Mouse (Mus musculus): ENCODE data around the gene Tec.

- TF ChIP-seq CHD2 (IDR thresholded peaks at IDR 0.05; ENCODE audit: low read length) (no peak), CTCF (conservative IDR thresholded peaks at IDR 0.05 in 1 of 2, IDR thresholded peaks at IDR 0.05 in 1 of 2; ENCODE audit: low read depth in 2 of 2, low read length in 2 of 2) (no peak), POLR2A (IDR thresholded peaks at IDR 0.05; ENCODE audit: low read depth, low read length) (no peak), USF1 (IDR thresholded peaks at IDR 0.05; ENCODE audit: low read depth, low read length) (no peak), E2F4 (IDR thresholded peaks at IDR 0.05; ENCODE audit: insufficient replicate concordance, low read depth, low read length) (no peak), POLR2AphosphoS2 (IDR thresholded peaks at IDR 0.05; ENCODE audit: low read depth, low read length) (no peak), MAZ (IDR thresholded peaks at IDR 0.05; ENCODE audit: low read depth, low read length) (no peak), EP300 (IDR thresholded peaks at IDR 0.05; ENCODE audit: low read length) (no peak), IRF4 (IDR thresholded peaks at IDR 0.05; ENCODE audit: low read depth, low read length) (no peak), JUND (conservative IDR thresholded peaks at IDR 0.05; ENCODE audit: low read depth, low read length) (no peak), TCF12 (IDR thresholded peaks at IDR 0.05; ENCODE audit: low read depth, low read length) (no peak), RCOR1 (conservative IDR thresholded peaks at IDR 0.05; ENCODE audit: low read depth, low read length) (no peak)
These were observed 158.8 kb downstream of the Tec start for GRCm38 (mm10) chr5:72709451-72709850.

Data from CH12.LX (cell line).